Mouse (Mus musculus): ENCODE measurements around the gene Slc22a15.

DNA sequence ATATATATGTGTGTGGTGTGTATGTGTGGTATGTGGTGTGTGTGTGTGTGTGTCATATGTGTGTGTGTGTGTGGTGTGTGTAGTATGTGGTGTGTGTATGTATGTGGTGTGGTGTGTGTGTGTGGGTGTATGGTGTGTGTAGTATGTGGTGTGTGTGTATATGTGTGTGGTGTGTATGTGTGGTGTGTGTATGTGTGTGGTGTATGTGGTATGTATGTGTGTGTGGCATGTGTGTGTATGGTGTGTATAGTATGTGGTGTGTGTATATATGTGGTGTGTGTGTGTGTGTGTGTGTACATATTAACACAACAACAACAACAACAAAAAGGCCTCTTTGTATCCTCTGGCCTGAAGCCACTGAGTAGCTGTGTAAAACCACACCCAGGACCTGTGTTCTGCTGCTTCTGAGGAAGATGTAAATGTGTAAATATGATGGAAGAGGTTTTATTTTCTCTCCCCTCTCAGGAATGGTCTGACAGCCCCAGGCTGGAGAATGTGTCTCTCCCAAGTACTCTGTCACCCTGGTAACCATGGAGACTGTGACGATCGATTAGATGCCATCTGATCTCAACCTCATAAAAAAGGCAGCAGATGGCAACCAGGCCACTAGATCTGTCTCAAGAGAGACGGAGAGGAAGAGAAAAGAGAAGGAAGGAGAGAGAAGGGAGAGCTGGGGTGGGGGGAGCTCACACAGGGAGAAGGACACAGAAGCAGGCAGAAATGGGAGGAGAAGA lies 42.7 kb upstream of the Slc22a15 start:
- TF ChIP-seq CTCF (IDR thresholded peaks at IDR 0.05) (no peak), EP300 (IDR thresholded peaks at IDR 0.05) (no peak)
